In genomic region chr7:65901231-65901630, GRCm38 (mm10) we compare ENCODE assay signal across 24 mouse cellular contexts. TPM values are rescaled to one million over a fixed set of nuclear protein-coding genes. Genes with fewer than 3 reads are reported as not detected.
"Had no signal": no experiment of that assay in that cellular context is flagged by ENCODE, and none has a peak within 500 bp of the region (broad histone marks: within the 10 kb centered on the region; RNA-seq: fewer than 3 reads in every experiment).

No protein-coding gene starts in this region.

- H3K27ac ChIP-seq: heart, embryonic 13.5 days; heart, embryonic 15.5 days; hindbrain, embryonic 10.5 days; hindbrain, embryonic 12.5 days; hindbrain, embryonic 14.5 days; intestine, embryonic 15.5 days; left cerebral cortex, adult 2 months; limb, embryonic 15.5 days; liver, embryonic 12.5 days; liver, embryonic 14.5 days had no signal

- H3K4me1 ChIP-seq: intestine, embryonic 15.5 days had no signal

- H3K27me3 ChIP-seq: heart, embryonic 15.5 days; hindbrain, embryonic 12.5 days; intestine, embryonic 15.5 days; limb, embryonic 15.5 days; liver, embryonic 12.5 days had no signal

- H3K4me2 ChIP-seq: heart, embryonic 13.5 days; hindbrain, embryonic 12.5 days; hindbrain, embryonic 14.5 days; intestine, embryonic 15.5 days; limb, embryonic 15.5 days; liver, embryonic 12.5 days had no signal

- H3K36me3 ChIP-seq: heart, embryonic 13.5 days; heart, embryonic 15.5 days; hindbrain, embryonic 10.5 days; hindbrain, embryonic 12.5 days; intestine, embryonic 15.5 days; limb, embryonic 15.5 days; liver, embryonic 12.5 days had no signal

- DNase-seq: gastrocnemius, postnatal 10 days; gastrocnemius, postnatal 25 days; heart, postnatal 4 days; kidney, adult 18-20 months; kidney, adult 8-10 months; kidney, postnatal 10 days; kidney, postnatal 25 days; kidney, postnatal 4 days; layer of hippocampus, adult 9-11 months had no signal

- H3K9ac ChIP-seq: heart, embryonic 13.5 days; heart, embryonic 15.5 days; hindbrain, embryonic 12.5 days; hindbrain, embryonic 14.5 days; intestine, embryonic 15.5 days; limb, embryonic 15.5 days; liver, embryonic 12.5 days; liver, embryonic 14.5 days had no signal

- H3K4me3 ChIP-seq: heart, embryonic 13.5 days; heart, embryonic 15.5 days; hindbrain, embryonic 10.5 days; hindbrain, embryonic 12.5 days; intestine, embryonic 15.5 days; left cerebral cortex, adult 2 months; limb, embryonic 15.5 days; liver, embryonic 12.5 days had no signal

- H3K9me3 ChIP-seq: heart, embryonic 13.5 days; heart, embryonic 15.5 days; hindbrain, embryonic 10.5 days; hindbrain, embryonic 12.5 days; intestine, embryonic 15.5 days; limb, embryonic 15.5 days; liver, embryonic 12.5 days had no signal

- ATAC-seq: forebrain, embryonic 16.5 days; hindbrain, embryonic 16.5 days; inflammation-experienced regulatory T-cells, adult 6 months; intestine, embryonic 15.5 days; intestine, postnatal 0 days; liver, embryonic 12.5 days had no signal

RNA-seq across cellular contexts. Expression of gene Pcsk6, which starts 39.7 kb away (rescaled TPM):
- total RNA-seq: granulocyte monocyte progenitor cell, adult 5-6 weeks had no signal
- polyA plus RNA-seq: inflammation-experienced regulatory T-cells, adult 6 months had no signal
